Mouse (Mus musculus) testis, adult 2 months (tissue): ENCODE results near the gene Myh7b.

Experiments used
- CTCF ChIP-seq: fragments of 200-500 bp; IDR thresholded peaks from 2 replicates; pipeline ENCODE4 v1.5.1; 2012; ENCODE audit warnings: low read depth, mild to moderate bottlenecking, inconsistent platforms, low read length, moderate library complexity; ENCODE audit not compliant: control insufficient read depth, insufficient read depth, insufficient replicate concordance
- POLR2A ChIP-seq: fragments of 200-500 bp; IDR thresholded peaks from 2 replicates; pipeline ENCODE4 v1.6.1; 2012; ENCODE audit warnings: low read depth, mild to moderate bottlenecking, inconsistent platforms, low read length, moderate library complexity; ENCODE audit not compliant: control insufficient read depth

DNA sequence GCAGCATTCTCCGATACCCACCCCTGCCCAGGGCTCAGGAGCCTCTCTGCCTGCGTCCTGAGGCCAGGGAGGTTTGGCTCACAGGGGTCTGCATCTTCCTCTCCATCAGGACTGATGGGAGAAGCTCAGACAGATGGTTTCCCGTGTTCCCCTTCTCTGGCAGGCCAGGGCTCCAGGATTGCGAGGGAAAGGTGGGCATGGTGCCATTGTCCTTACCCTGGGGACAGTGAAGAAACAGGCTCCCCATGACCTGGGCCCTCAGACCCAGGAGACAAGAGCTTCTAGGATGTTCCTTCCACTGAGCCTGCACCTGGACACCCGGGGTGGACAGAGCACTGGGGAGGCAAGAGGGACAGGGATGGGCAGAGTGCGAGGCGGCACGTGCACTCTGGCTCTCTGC, 23.6 kb downstream of the Myh7b start:
- TF ChIP-seq CTCF (no peak), POLR2A (no peak)
